Mouse (Mus musculus) liver, embryonic 14.5 days (tissue): ENCODE data around the gene Tarbp1.

Source experiments
- CTCF ChIP-seq: IDR thresholded peaks from 2 replicates; pipeline ENCODE4 v1.5.1; 2016; ENCODE audit warnings: antibody characterized with exemption, low read depth, control low read depth
- EP300 ChIP-seq: IDR thresholded peaks from 2 replicates; pipeline ENCODE4 v1.6.1; 2016; ENCODE audit warnings: antibody characterized with exemption, low read depth

DNA sequence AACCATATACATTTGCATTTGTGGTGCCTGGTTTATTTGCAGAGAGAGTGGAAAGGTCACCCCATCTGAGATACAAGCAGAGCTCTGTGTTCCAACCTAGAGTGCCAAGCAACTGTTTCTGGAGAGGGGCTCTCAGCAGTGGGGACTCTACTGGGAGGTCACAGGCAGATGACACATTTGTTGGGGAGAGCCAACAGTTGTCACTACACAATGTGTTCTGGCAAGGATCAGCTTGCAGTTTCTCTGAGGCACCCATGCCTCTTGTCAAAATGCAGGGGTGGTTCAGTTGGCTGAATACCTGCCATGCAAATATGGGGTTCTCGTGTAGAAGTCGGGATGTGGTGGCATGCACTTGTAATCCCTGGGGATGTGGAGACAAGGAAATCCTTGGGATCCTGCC, 33.4 kb upstream of the Tarbp1 start:
- TF ChIP-seq CTCF (no peak), EP300 (no peak)
